Mouse (Mus musculus) hindbrain, embryonic 10.5 days (tissue): ENCODE data around the gene Adgrg5. TPM values are rescaled to one million over a fixed set of nuclear protein-coding genes. Genes with fewer than 3 reads are reported as not detected.

ENCODE experiments used
- DNase-seq: peaks from one replicate; pipeline ENCODE4 v3.0.0-alpha.2; 2017; ENCODE audit warnings: low spot score
- H3K27ac ChIP-seq: fragments of 300-500 bp; sonication (generic); 2 replicates; pipeline ENCODE4 v1.5.1; 2016; ENCODE audit warnings: mild to moderate bottlenecking, moderate library complexity
- H3K27me3 ChIP-seq: fragments of 300-500 bp; sonication (generic); 2 replicates; pipeline ENCODE4 v1.6.1; 2016; ENCODE audit warnings: mild to moderate bottlenecking; ENCODE audit not compliant: poor library complexity, insufficient read depth, severe bottlenecking
- H3K36me3 ChIP-seq: fragments of 300-500 bp; sonication (generic); 2 replicates; pipeline ENCODE4 v1.6.1; 2016; ENCODE audit warnings: mild to moderate bottlenecking, moderate library complexity
- H3K4me1 ChIP-seq: fragments of 300-500 bp; sonication (generic); replicated peaks from 2 replicates; pipeline ENCODE4 v1.6.1; 2016; ENCODE audit warnings: mild to moderate bottlenecking
- H3K4me3 ChIP-seq: fragments of 300-500 bp; sonication (generic); 2 replicates; pipeline ENCODE4 v1.5.1; 2016; ENCODE audit warnings: mild to moderate bottlenecking, moderate library complexity
- H3K9me3 ChIP-seq: fragments of 300-500 bp; sonication (generic); 2 replicates; pipeline ENCODE4 v1.6.1; 2016; ENCODE audit warnings: mild to moderate bottlenecking, moderate library complexity
- WGBS: fragments of 180-500 bp; shearing (Covaris S2); methylation state at CpG from one replicate; pipeline ENCODE4 v1.1.7; 2016; 5-methylcytosine and 5-hydroxymethylcytosine counted together
- polyA plus RNA-seq: library from polyadenylated mRNA; unstranded; fragments of >200 nt; fragmentation: Nextera tagmentation; extraction: Ambion mirVana; gene quantifications from 2 replicates; pipeline ENCODE4 v1.2.1, GENCODE M21; 2016

Adgrg5 gene
- polyA plus RNA-seq, 1 experiment from 2014 or later, result 0.22 TPM

DNA sequence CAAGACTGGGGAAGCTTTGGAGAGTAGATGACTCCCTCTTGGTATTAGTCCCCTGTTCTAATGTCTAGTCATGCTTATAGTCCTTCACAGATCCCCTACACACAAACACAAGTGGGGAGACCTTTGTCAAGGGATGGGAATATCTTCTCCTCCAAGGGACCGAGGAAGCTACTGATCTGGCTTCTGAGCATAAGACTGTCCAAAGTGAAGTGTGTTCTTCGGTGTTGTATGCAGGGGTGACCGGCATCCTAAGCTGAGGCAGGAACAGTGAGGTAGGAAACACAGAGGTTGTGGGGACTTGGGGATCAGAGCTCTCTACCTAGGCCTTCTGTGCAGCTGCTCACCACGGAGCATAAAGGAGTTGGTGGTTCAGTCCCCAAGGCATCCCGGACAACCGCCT, 1.3 kb upstream of the Adgrg5 start:
- H3K27ac ChIP-seq, result peak overlapping the region; percentile 46; the same call in 1 of the 2 replicates
- no peak overlapping the region for H3K4me3 ChIP-seq
- peaks cover 23% of the 10 kb centered on the region for H3K27me3 ChIP-seq
- no peaks in the 10 kb centered on the region for H3K9me3 ChIP-seq
- WGBS, result 68% methylated on average over 6 of the region's 6 CpGs
- no peak for DNase-seq
- H3K36me3 ChIP-seq, result no peaks in the 10 kb centered on the region
- peaks cover 27% of the 10 kb centered on the region for H3K4me1 ChIP-seq

DNA sequence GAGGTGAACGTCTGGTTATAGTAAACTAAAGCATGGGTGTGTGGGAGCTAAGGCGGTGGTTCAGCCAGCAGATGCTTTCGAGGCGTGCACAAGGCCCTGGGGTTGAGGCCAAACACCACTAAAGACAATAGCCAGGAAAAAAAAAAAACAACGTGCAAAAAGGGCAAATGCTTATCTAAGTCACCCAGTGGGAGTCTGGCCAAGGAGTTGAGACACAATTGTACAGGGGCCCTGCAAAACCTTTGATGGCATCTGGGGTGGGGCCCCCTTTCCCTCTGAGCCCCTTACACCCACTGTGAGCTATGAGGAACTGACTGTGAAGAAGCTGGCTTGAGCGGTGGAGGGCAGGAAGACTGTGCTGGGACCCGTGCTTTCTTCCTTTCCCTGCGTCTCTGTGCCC, 892 bp upstream of the Adgrg5 start:
- Histone ChIP-seq H3K4me3 (no peak overlapping the region), H3K27ac (0 out of 2 replicates have a peak overlapping the region, but pooled peaks have one; percentile 46), H3K36me3 (no peaks in the 10 kb centered on the region), H3K9me3 (no peaks in the 10 kb centered on the region), H3K27me3 (peaks cover 23% of the 10 kb centered on the region), H3K4me1 (peaks cover 24% of the 10 kb centered on the region)
- WGBS, result 28% methylated on average over 8 of the region's 8 CpGs
- no peak for DNase-seq

DNA sequence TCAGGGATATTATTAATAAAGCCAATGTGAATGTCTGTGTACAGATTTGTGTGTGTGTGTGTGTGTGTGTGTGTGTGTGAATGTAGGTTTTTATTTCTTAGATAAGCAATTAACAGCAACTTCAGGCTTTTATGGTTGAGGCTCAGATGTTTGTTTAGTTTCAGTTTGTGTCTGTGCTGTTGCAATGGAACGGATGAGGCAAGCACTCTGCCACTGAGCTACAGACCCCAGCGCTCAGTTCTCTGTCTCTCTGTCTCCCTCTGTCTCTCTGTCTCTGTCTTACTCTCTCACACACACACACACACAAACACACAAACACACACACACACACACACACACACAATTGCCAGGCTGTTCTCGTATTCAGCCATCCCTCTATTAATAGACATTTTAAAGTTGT, 4.7 kb downstream of the Adgrg5 start:
- Histone ChIP-seq H3K27me3 (peaks cover 5% of the 10 kb centered on the region), H3K9me3 (no peaks in the 10 kb centered on the region), H3K4me3 (no peak overlapping the region), H3K27ac (no peak overlapping the region), H3K36me3 (no peaks in the 10 kb centered on the region), H3K4me1 (0 out of 2 replicates have a peak, but pooled peaks cover 2% of the 10 kb centered on the region)
- 79% methylated on average over 3 of the region's 3 CpGs for WGBS
- DNase-seq, result no peak

DNA sequence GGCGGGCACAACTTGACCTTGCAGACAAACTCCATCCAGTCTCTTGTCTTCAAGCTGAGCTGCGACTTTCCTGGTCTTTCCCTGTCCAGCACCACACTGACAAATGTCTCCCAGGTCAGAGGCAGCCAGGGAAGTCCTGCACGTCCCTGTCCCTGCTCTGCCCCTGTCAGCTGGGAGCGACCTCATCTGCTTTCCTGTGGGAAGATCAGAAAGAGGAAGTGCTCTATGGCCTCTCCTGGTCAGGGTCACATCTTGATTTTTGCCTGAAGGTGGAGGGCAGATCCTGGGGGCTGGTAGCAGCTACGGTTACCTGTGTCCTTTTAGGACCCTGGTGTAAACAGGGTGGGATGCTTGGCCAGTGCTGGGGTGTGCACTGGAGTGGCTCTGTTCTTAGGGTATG, 10.4 kb downstream of the Adgrg5 start:
- DNase-seq, result no peak
- no peaks in the 10 kb centered on the region for H3K27me3 ChIP-seq
- no peak overlapping the region for H3K4me3 ChIP-seq
- H3K4me1 ChIP-seq, result no peaks in the 10 kb centered on the region
- H3K36me3 ChIP-seq, result no peaks in the 10 kb centered on the region
- 67% methylated on average over 5 of the region's 5 CpGs for WGBS
- H3K27ac ChIP-seq, result no peak overlapping the region
- H3K9me3 ChIP-seq, result no peaks in the 10 kb centered on the region

DNA sequence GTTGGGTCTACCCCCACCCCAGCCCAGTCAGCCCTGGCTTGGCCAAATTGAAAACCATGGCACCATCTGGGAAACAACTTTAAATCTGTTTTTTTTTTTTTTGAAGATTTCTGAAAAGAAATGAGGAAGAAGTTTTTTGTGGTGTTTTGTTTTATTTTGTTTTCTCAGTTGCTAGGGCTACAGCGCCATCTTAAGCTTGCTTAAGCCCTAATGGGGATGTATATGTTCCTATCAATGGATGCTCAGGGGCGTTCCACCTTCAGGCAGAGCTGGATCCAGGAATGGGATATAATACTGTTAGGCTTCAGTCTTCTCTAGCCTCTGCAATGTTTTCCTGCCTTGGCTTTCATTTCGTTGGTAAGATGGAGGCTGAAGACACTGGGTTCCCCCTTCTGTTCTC, 11.7 kb downstream of the Adgrg5 start:
- DNase-seq, result no peak
- 79% methylated on average over 3 of the region's 3 CpGs for WGBS
- no peak overlapping the region for H3K27ac ChIP-seq
- H3K27me3 ChIP-seq, result no peaks in the 10 kb centered on the region
- no peak overlapping the region for H3K4me3 ChIP-seq
- no peaks in the 10 kb centered on the region for H3K4me1 ChIP-seq
- H3K36me3 ChIP-seq, result no peaks in the 10 kb centered on the region
- no peaks in the 10 kb centered on the region for H3K9me3 ChIP-seq

DNA sequence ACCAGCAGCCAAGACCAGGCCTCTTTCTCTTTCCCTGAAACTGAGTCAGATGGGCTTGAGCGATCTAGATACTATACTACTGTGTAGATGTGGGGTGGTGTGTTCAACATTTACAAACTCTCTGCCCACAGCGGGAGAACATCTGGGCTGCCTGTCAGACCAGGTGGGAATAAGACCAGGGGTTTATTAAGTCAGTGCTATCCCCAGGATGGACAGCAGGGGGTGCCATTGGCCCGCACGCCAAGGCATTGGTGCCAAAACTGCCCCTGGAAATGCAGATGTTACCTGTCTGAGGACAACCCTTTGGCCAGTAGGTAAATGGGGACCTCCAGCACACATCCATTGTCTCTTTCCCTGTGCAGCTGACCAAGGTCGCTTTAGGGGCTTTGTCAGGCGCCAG, 19.1 kb downstream of the Adgrg5 start:
- H3K27ac ChIP-seq, result no peak overlapping the region
- H3K27me3 ChIP-seq, result peaks cover 7% of the 10 kb centered on the region; the same call in 1 of the 2 replicates
- H3K4me1 ChIP-seq, result peaks cover 19% of the 10 kb centered on the region
- H3K4me3 ChIP-seq, result no peak overlapping the region
- DNase-seq, result peak; percentile 74
- 13% methylated on average over 6 of the region's 6 CpGs for WGBS
- H3K9me3 ChIP-seq, result no peaks in the 10 kb centered on the region
- no peaks in the 10 kb centered on the region for H3K36me3 ChIP-seq

DNA sequence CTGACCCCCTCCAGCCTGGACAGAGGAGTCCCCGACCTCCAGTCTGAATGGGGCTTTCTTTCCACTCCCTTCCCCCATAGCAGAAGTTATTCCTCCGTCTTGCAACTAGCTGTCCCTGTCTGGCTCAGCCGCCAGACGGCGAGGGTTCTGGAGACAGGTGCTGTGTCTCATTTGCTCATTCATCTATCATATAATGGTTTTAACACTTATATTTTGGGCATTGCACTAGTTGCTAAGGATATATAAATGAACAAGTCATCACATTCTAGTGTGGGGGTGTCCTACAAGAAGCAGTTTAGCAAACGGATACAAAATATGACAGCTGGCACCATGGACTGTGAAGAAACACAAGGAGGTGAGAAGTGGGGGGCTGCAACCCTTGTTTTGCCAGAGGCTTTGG, 21.7 kb downstream of the Adgrg5 start:
- Histone ChIP-seq H3K4me1 (peaks cover 19% of the 10 kb centered on the region), H3K9me3 (no peaks in the 10 kb centered on the region), H3K27ac (no peak overlapping the region), H3K36me3 (no peaks in the 10 kb centered on the region), H3K27me3 (peaks cover 7% of the 10 kb centered on the region; the same call in 1 of the 2 replicates), H3K4me3 (no peak overlapping the region)
- DNase-seq, result no peak
- 58% methylated on average over 6 of the region's 6 CpGs for whole genome bisulfite sequencing

DNA sequence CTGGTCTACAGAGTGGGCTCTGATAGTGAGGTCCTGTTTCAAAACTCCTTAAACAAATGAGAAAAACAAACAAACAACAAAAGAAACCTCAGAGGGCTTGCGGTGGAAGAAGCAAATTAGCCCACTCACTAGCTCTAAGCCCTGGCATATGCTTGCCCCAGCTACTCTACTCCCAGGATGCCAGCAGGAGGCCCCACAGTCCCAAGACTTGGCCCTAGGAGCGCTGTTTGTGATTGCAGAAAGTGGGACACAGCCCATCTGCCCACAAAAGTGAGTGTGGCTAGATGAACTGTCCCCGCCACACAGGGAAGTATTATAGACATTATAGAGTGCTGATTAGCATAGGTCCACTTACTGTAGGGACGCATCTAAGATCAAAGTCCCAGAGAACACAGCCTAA, 24.9 kb downstream of the Adgrg5 start:
- DNase-seq, result no peak
- peaks cover 19% of the 10 kb centered on the region for H3K4me1 ChIP-seq
- no peak overlapping the region for H3K4me3 ChIP-seq
- no peaks in the 10 kb centered on the region for H3K36me3 ChIP-seq
- H3K27me3 ChIP-seq, result no peaks in the 10 kb centered on the region
- no peak overlapping the region for H3K27ac ChIP-seq
- 77% methylated on average over 4 of the region's 4 CpGs for WGBS
- H3K9me3 ChIP-seq, result no peaks in the 10 kb centered on the region

DNA sequence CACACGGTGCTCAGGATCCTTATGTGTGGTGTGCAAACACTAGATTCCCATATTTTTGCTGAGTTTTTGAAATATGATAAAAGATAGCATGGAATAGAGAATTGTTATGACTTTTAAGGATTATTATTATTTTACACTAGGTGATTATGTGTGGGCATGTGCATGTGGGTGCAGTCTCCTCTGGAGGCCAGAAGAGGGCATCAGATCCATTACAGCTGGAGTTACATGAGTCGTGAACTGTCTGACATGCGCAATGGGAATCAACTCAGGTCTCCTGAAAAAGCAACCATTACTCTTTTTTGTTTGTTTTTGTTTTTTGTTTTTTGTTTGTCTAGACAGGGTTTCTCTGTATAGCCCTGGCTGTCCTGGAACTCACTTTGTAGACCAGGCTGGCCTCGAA, 25.5 kb downstream of the Adgrg5 start:
- 91% methylated on average over 4 of the region's 4 CpGs for WGBS
- H3K4me1 ChIP-seq, result peaks cover 18% of the 10 kb centered on the region
- no peaks in the 10 kb centered on the region for H3K9me3 ChIP-seq
- no peak overlapping the region for H3K27ac ChIP-seq
- no peak for DNase-seq
- H3K27me3 ChIP-seq, result no peaks in the 10 kb centered on the region
- H3K4me3 ChIP-seq, result no peak overlapping the region
- no peaks in the 10 kb centered on the region for H3K36me3 ChIP-seq

DNA sequence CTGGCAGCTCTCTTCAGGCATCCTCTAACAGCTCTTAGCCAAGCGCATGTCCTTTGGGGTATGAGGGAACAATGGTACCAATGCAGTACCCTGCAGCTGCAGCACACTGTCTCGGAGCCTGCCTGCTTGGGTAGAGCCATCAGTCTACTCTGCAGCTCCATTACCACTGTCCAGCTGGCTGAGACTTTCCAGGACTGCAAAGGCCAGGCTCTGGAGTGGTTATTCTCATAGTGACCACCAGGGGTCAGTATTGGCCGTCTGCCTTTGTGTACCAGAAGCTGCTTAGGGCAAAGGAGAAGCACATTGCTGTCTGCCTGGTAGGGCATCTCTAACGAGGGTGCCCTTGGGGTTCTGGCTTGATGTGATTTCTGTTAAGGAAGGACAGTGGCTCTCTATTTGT, 26.6 kb downstream of the Adgrg5 start:
- H3K27ac ChIP-seq, result no peak overlapping the region
- peaks cover 21% of the 10 kb centered on the region for H3K4me1 ChIP-seq
- no peaks in the 10 kb centered on the region for H3K9me3 ChIP-seq
- H3K27me3 ChIP-seq, result 0 out of 2 replicates have a peak, but pooled peaks cover 7% of the 10 kb centered on the region
- H3K4me3 ChIP-seq, result no peak overlapping the region
- H3K36me3 ChIP-seq, result no peaks in the 10 kb centered on the region
- 26% methylated on average over 4 of the region's 4 CpGs for WGBS
- peak; percentile 83 for DNase-seq

DNA sequence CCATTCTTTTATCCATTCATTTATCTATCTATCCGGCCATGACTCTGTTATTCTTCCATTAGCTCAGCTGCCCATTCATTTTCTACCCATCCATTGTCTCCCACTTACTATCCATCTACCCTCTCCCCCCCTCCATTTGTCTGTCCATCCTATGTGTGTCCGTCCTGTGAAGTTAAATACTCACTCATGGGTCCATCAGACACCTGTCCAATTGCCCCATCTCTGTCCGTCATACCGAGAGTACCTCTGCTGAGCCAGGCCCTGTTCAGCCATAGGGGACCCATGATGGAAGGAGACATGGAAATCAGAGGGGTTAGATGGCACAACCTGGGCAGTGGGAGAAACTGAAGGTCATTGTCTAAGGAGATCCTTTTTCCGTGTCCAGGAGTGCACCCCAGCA, 27.0 kb downstream of the Adgrg5 start:
- Histone ChIP-seq H3K27me3 (0 out of 2 replicates have a peak, but pooled peaks cover 7% of the 10 kb centered on the region), H3K4me1 (peaks cover 19% of the 10 kb centered on the region), H3K4me3 (no peak overlapping the region), H3K36me3 (no peaks in the 10 kb centered on the region), H3K27ac (peak overlapping the region; percentile 31; the same call in 1 of the 2 replicates), H3K9me3 (no peaks in the 10 kb centered on the region)
- WGBS, result 77% methylated on average over 5 of the region's 5 CpGs
- DNase-seq, result no peak

DNA sequence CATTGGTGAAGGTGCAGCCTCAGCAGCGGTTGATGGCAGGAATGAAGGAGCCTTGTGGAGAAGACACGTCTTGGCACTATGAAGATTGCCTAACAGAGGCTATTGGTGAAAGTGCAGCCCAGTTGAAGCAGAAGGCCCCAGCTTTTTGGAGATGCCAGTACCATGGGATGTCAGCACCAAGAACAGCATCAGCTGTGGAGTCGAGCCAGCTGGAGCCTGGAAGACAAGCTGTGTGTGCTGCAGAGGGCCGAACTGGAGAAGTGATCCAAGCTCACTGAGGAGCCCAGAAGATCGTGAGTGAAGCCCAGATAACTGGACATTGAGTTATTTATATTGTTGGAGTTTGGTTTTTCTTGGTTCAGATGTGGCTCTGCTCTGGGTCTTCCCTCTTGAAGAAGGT, 28.6 kb downstream of the Adgrg5 start:
- no peak overlapping the region for H3K4me3 ChIP-seq
- no peak for DNase-seq
- H3K36me3 ChIP-seq, result no peaks in the 10 kb centered on the region
- WGBS, result 79% methylated on average over 5 of the region's 5 CpGs
- H3K27me3 ChIP-seq, result 0 out of 2 replicates have a peak, but pooled peaks cover 7% of the 10 kb centered on the region
- H3K9me3 ChIP-seq, result no peaks in the 10 kb centered on the region
- no peak overlapping the region for H3K27ac ChIP-seq
- H3K4me1 ChIP-seq, result 0 out of 2 replicates have a peak, but pooled peaks cover 5% of the 10 kb centered on the region

DNA sequence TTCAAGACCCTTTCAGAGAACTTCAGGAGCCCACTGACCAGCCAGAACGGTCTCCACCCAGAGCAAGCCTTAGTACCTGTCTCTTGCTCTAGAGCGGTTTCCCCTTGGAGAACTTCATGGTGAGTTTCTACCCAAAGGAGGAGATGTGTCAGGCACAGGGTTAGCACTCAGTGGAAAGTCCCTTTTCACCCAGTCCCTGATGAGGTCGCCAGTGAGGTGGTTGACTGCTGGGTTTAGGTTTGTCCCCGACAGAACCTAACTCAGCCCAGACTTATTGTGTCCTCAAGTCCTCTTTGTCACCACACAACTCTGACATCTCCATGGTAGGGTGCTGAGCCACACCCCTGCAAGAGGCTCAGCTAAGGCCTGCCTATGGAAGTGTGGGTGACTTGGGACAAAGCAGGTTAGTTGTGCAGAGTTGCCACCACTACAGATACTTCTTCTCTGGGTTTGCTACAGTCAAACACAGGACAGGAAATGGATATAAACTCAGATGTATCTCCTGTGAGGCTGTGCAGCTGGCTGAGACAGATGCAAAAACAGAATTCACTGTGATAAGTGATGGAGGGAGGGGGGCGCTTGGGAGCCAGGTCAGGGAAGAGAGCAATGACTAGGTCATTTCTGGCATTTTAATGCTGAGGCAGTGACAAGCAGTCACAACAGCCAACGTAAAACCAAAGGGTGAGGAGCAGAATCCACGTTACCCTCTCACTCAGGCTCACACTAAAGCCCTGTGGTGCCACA, 30.3 kb downstream of the Adgrg5 start:
- Histone ChIP-seq H3K27me3 (0 out of 2 replicates have a peak, but pooled peaks cover 7% of the 10 kb centered on the region), H3K4me1 (0 out of 2 replicates have a peak, but pooled peaks cover 5% of the 10 kb centered on the region), H3K9me3 (no peaks in the 10 kb centered on the region), H3K4me3 (no peak overlapping the region), H3K36me3 (no peaks in the 10 kb centered on the region), H3K27ac (no peak overlapping the region)
- WGBS, result 76% methylated on average over 7 of the region's 7 CpGs
- DNase-seq, result no peak
